Mouse (Mus musculus) layer of hippocampus, adult 2 months (tissue): ENCODE measurements around the gene Gpn3. TPM values are rescaled to one million over a fixed set of nuclear protein-coding genes. Genes with fewer than 3 reads are reported as not detected.
"Not testable (repeated sequence)": the region's sequence is repeated elsewhere in the genome, so short reads cannot be mapped to it uniquely, and the experiment has no call there.

Experiments used
- DNase-seq, 2 experiments: peaks; one replicate each; pipeline ENCODE4 v3.0.0; 2022; ENCODE audit warnings: low spot score in 2 of 2
- H3K27ac ChIP-seq: fragments of 200-600 bp; 2 replicates; pipeline ENCODE4 v1.8.1; 2022
- H3K4me3 ChIP-seq: fragments of 200-600 bp; 2 replicates; pipeline ENCODE4 v1.8.1; 2022; ENCODE audit warnings: mild to moderate bottlenecking
- CTCF ChIP-seq: fragments of 200-600 bp; conservative IDR thresholded peaks from 2 replicates; pipeline ENCODE4 v1.8.1; 2022; ENCODE audit warnings: antibody characterized with exemption, mild to moderate bottlenecking, moderate library complexity
- total RNA-seq, 2 experiments: library from RNA; stranded (reverse); gene quantifications; 2 replicates each; pipeline ENCODE4 v1.2.3; 2021

Gene Gpn3
- total RNA-seq, 2 experiments from 2014 or later: 30.0 to 32.3 TPM

DNA sequence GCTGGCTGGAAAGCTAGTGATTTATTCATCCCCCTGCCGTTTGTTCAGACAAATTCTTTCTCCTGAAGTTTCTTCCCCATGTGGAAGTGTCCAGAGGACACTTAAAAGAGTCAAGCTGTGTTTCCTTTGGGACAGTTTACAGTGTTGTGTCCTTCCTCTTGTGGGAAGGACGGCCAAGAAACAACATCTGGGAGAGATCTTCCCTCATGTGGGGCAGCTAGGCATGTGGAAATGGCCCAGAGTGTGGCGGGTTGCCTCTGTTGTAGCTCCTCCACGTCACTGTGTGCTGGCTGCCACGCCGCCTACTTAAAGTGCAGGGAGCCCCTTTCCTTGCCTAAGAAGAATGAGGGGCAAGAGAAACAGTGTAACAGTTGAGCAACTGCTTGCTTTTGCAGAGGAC, 41.1 kb downstream of the Gpn3 start:
- no peak for DNase-seq
- TF ChIP-seq CTCF: no peak

DNA sequence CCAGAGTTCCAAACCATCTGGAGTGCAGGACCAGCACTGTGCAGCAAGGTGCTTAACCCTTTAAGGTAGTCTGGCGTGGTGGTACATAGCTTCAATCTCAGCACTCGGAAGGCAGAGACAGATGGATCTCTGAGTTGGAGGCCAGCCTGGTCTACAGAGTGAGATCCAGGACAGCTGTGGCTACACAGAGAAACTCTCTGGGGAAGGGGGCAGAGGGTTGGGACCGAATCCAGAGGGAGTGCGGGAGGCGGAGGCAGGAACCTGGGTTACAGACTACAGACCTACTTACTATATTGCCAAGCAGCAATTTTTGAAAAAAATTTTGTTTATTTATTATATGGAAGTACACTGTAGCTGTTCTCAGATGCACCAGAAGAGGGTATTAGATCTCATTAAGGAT, 42.7 kb downstream of the Gpn3 start:
- TF ChIP-seq CTCF: no peak
- no peak for DNase-seq
- Histone ChIP-seq H3K4me3 (no peak overlapping the region), H3K27ac (no peak overlapping the region)

More for the DNA sequence above, 41.1 kb downstream of the Gpn3 start:
- no peak overlapping the region for H3K27ac ChIP-seq
- no peak overlapping the region for H3K4me3 ChIP-seq

GRCm38 (mm10) chr5:122415465-122415864, 43.8 kb downstream of the Gpn3 start:
- H3K27ac ChIP-seq: no peak overlapping the region
- TF ChIP-seq CTCF: no peak
- no peak for DNase-seq
- H3K4me3 ChIP-seq: no peak overlapping the region

GRCm38 (mm10) chr5:122420676-122421075, 49.0 kb downstream of the Gpn3 start:
- not testable (repeated sequence) for DNase-seq, H3K27ac ChIP-seq, H3K4me3 ChIP-seq

DNA sequence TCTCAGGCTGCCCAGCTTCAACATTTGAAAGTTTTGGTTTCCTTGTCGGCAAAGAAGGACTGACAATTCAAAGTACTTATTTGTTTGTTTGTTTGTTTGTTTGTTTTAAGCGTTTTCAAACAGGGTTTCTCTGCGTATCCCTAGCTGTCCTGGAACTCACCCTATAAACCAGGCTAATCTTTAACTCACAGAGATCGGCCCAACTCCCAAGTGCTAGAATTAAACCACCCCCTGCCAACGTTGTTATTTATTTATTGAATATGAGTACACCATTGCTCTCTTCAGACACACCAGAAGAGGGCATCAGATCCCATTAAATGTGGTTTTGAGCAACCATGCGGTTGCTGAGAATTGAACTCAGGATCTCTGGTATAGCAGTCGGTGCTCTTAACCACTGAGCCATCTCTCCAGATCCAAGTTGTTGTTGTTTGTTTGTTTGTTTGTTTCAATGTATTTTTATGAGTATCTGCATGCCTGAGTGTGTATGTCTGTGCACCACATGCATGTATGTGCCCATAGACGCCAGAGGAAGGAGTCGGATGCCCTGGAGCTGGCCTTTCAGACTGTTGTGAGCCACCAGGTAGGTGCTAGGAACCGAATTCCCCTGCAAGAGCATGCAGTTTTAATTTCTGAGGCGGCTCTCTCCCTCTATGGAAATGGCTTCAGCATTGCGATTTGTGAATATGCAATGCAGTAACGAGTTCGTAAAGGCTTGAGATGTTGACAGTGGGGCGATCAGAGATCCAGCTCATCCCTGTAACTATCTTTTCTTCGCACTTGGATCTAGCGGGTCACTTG, 49.8 kb downstream of the Gpn3 start, which contains the start of gene Anapc7:
Gene Anapc7 (plus strand): TSS at position 423 of the 798 bp plus-strand sequence.
- no peak for DNase-seq
- peak within 1 kb of the TSS; percentile 78 for H3K4me3 ChIP-seq
- TF ChIP-seq CTCF: peak; percentile 63

GRCm38 (mm10) chr5:122422071-122422964, 50.6 kb downstream of the Gpn3 start:
- TF ChIP-seq CTCF: no peak
- Histone ChIP-seq H3K27ac (peak overlapping the region; percentile 95), H3K4me3 (peak overlapping the region; percentile 78)
- peak; percentile 85 to 86 for DNase-seq

More for the DNA sequence above, 49.8 kb downstream of the Gpn3 start, which contains the start of gene Anapc7:
- peak within 1 kb of the TSS; percentile 95 for H3K27ac ChIP-seq

GRCm38 (mm10) chr5:122423083-122423482, 51.4 kb downstream of the Gpn3 start:
- Histone ChIP-seq H3K27ac (peak overlapping the region; percentile 95; the same call in 1 of the 2 replicates), H3K4me3 (peak overlapping the region; percentile 78)
- no peak for DNase-seq
- no peak for TF ChIP-seq CTCF

GRCm38 (mm10) chr5:122425550-122425949, 53.9 kb downstream of the Gpn3 start:
- peak; percentile 51 for TF ChIP-seq CTCF
- Histone ChIP-seq H3K27ac (no peak overlapping the region), H3K4me3 (no peak overlapping the region)
- DNase-seq: no peak

GRCm38 (mm10) chr5:122430036-122430775, 58.5 kb downstream of the Gpn3 start:
- H3K4me3 ChIP-seq: no peak overlapping the region
- no peak overlapping the region for H3K27ac ChIP-seq
- TF ChIP-seq CTCF: no peak
- no peak for DNase-seq

GRCm38 (mm10) chr5:122431221-122431620, 59.5 kb downstream of the Gpn3 start:
- no peak overlapping the region for H3K27ac ChIP-seq
- TF ChIP-seq CTCF: no peak
- H3K4me3 ChIP-seq: no peak overlapping the region
- no peak for DNase-seq

Other genes with a start within 250 kb of the Gpn3 start
- gene Ccdc63, start 231.1 kb upstream of the Gpn3 start, total RNA-seq: 1 to 10 TPM in 1 of 2 experiments, under 1 TPM in 1; 0.39 to 1.2 TPM
- 100 to 1,000 TPM; 223 to 228 TPM for gene Ppp1cc, start 213.6 kb upstream of the Gpn3 start, total RNA-seq
- 1 to 10 TPM; 2.6 to 3.0 TPM for gene Hvcn1, start 165.1 kb upstream of the Gpn3 start, total RNA-seq
- gene Tctn1, start 107.4 kb upstream of the Gpn3 start, total RNA-seq: 10 to 100 TPM; 15.2 TPM
- 10 to 100 TPM; 39.8 to 41.1 TPM for gene Pptc7, start 87.5 kb upstream of the Gpn3 start, total RNA-seq
- 1 to 10 TPM; 5.1 to 5.9 TPM for gene Rad9b, start 17.6 kb upstream of the Gpn3 start, total RNA-seq
- 100 to 1,000 TPM; 173 to 186 TPM for gene Vps29, start 17.5 kb upstream of the Gpn3 start, total RNA-seq
- gene Fam216a, start 488 bp downstream of the Gpn3 start, total RNA-seq: 10 to 100 TPM; 74.2 to 78.0 TPM
- 100 to 1,000 TPM; 261 to 275 TPM for gene Arpc3, start 20.0 kb downstream of the Gpn3 start, total RNA-seq
- gene Anapc7, start 49.8 kb downstream of the Gpn3 start, total RNA-seq: 10 to 100 TPM; 32.9 to 33.2 TPM
- gene Atp2a2, start 130.3 kb downstream of the Gpn3 start, total RNA-seq: 100 to 1,000 TPM; 588 to 630 TPM
- 10 to 100 TPM; 36.0 to 38.4 TPM for gene Ift81, start 242.6 kb downstream of the Gpn3 start, total RNA-seq